Mouse (Mus musculus): Measurements from ENCODE around the gene Card9.
A peak's percentile ranks its signal among the peaks of the same experiment; 100 is the strongest.
"Not testable (repeated sequence)": the region's sequence is repeated elsewhere in the genome, so short reads cannot be mapped to it uniquely, and the experiment has no call there.

Card9 gene

DNA sequence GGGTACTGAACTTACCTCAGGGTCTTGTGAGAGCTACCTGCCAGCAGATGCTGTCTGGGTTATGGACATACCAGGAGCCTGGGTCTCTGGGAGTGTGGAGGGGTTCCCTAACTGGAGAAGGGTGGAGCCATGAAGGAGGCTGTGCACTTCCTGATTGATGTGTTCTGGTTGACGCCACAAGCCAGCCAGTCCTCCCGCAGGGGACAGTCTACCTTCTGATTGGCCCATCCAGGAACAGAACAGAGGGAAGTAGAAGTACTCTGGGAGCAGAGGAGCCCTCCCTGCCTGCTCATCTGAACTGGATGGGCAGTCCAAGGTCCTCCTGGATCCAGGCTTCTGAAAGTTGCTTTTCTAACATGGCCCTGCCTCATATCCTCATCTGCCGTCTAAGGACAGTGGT is at the start of gene Card9:
Card9 (minus strand) TSS at position 147 of the 400 bp plus-strand sequence.
- no peak for DNase-seq

DNA sequence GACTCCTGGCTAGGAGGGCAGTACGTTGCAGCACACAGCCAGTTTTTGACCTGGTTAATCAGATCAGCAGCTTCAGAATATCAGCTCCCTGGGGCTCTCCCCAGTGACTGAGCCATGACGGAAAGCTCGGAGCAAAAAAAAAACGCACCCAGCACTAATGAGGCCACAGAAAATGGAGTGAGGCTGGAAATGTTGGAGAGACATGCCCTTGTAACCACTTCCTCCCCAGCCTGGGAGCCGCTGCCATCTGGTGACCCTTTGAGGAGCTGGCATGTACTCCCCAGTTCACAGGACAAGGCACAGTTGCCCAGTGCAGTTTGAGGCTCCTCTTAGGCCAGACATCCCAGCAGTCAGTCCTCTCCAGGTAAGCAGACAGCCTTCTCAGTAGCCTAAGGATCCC is 49.4 kb upstream of the Card9 start:
- DNase-seq = no peak

GRCm38 (mm10) chr2:26409362-26409761 is 48.6 kb upstream of the Card9 start:
- no peak for DNase-seq

DNA sequence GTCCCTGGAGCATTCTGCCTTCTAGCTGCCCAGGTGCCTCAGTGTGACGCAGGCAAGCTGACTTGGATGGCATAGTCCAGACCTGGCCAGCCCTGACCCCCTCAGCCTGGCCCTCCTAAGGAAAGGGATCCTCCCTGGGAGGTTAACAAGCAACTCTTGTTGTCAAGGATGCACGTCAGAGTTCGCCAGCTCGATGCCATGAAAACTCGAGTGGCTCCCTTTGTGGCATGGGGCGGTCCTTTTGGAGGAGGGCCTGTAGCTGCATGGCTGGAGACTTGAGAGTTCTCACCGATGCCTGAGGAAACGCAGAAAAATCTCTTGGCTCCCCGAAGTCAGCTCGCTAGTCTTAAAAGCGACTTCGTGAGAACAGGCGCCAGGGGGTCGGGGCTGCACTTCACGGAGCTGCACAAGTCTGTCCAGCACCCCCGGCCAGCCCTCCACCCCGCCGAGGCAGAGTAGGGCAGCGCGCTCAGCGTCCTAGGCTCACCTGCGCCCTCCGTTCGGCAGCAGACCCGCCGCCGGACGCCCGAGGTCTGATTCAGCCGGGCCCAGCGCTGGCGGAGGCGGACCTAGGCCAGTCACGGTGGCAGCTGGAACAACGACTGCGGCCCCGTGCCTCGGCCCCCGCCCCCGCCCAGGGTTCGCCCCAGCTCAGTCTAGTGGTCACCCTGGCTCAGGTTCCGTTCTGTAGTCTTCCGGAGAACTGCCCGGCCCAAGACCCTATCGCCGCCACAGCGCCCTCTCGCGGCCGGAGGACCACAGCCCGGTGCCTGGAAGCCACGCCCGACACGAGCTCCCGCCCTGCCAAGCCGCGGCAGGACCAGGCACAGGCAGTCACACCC is 48.0 kb upstream of the Card9 start, which contains the start of gene Inpp5e:
Inpp5e (minus strand) TSS at position 689 of the 842 bp plus-strand sequence.
- peak; percentile 99 for DNase-seq

DNA sequence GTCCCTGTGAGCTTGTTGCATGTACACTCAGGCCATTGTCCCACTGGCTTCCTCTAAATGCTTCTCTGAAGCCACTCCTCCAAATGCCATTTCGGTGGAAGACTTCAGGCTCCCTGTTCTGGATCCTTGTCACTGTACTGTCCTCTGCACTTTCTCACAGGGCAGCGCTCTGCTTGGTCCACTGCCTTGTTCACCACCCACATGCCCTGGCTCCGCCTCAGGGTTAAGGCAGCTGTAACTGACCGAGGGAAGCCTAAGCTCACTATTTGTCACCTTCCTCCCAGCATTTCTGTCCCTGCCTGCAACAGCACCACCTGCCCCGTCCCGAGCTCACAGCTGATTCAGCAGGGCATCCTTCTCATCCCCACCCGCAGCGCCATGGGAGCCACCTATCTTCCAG is 42.6 kb upstream of the Card9 start:
- no peak for DNase-seq

DNA sequence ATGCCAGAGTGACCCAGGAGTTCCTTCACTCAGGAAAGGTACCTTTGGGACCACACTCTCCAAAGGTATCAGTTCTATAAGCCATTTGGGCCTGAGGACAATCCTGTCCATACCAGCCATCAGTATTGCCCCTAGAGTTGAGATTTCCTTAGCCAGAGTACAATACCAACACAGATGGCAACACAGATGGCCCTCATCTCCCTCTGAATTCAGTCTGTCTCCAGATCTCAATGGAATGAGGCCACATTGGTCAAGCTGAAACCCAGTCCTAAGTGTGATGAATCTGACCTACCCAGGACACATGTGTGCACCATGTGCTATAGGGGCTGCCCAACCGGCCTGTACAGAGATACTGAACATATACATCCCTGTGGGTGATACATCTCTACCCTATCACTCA is 41.5 kb upstream of the Card9 start:
- no peak for DNase-seq

GRCm38 (mm10) chr2:26401023-26401422 is 40.3 kb upstream of the Card9 start:
- DNase-seq = no peak

DNA sequence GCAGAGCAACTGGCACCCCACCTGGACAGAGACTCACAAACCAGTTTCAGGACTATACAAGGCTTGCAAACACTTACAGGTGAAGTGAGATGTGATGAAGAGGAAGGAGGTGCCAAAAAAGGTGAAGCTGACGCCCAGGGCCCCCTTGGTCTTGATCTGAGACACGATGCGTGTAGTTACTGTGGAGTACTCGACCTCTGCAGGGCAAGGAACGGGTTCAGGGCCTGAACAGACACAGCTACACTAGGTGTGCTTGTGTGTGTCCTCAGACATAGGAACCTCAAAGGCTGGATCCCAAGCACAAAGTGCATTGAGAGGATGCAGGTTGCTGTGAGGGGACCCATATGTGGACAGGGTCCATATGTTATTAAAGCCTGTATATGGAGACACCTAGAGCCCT is 39.6 kb upstream of the Card9 start:
- no peak for DNase-seq

DNA sequence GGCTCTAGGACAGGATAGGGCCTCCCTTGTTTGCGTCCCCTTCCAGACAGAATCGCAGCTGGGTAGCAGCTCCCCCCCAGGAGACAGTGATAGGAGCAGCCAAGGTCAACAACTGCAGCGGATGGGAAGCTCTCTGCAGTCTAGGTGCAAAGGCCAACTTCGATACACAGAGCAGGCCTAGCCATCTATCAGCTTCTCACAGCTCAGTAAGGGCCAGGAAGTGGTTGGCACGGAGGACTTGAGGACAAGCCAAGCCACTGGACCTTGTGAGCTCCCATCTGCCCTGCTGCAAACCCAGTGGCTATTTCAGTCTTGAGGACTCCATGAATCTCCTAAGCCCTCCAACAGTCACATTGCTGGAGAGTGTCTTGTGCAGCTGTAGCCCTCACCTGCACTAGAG is 38.9 kb upstream of the Card9 start:
- DNase-seq = no peak

- no peak for DNase-seq
Measured at GRCm38 (mm10) chr2:26398978-26399377, 38.3 kb upstream of the Card9 start.

GRCm38 (mm10) chr2:26391617-26392016 is 30.9 kb upstream of the Card9 start:
- no peak for DNase-seq

GRCm38 (mm10) chr2:26390954-26391353 is 30.2 kb upstream of the Card9 start:
- DNase-seq = no peak

DNA sequence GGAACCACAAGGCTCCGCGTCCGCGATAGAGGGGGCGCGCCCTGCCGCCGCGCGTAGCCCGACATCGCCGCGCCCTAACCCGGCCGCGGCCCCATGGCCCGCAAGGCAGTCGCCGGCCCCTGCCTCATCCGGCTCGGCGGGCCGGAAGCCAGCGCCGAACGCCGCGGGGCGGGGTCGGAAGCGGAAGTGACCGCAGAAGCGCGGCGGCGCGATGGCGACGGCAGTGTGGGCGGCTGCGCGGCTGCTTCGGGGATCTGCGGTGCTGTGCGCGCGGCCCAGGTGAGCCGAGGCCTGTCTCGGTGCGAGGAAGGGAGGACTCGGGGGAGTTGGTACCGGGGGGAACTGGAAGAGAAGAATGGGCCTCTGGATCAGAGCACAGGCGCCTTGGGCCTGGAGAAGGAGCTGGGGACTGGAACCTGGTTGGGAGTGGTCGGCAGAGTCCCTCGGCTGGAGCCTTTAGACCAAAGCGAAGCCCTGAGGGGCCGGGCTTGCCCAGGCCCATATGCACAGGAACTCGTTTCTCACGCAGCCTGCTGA is 28.5 kb upstream of the Card9 start, which contains the start of the genes Entr1 and Pmpca:
Entr1 (minus strand) TSS at position 163 of the 537 bp plus-strand sequence.
Pmpca (plus strand) TSS at position 186 of the 537 bp plus-strand sequence.
- DNase-seq = peak; percentile 87

DNA sequence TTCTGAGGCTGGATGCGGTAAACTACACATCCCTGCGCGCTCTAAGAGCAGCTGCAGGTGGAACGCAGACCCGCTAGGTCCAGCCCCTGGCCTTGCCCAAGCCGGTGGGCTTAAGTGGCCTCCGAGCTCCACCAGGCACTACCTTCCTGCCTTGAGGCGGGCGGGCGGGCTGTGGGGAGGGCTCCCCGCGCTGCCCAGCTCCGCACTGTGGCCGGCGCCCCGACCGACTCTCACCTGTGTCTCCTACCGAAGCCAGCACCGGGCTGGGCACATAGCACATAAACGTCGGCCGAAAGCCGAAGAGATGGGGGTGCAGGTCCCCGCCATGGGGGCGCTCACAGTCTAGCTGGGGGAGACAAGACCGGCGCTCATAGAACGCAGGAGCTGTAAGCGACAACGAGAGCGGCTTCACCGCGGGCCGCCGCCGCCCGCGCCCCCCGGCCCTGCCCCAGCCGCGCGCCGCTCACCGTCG is 28.0 kb upstream of the Card9 start:
- DNase-seq = no peak

GRCm38 (mm10) chr2:26387713-26388112 is 27.0 kb upstream of the Card9 start:
- no peak for DNase-seq

DNA sequence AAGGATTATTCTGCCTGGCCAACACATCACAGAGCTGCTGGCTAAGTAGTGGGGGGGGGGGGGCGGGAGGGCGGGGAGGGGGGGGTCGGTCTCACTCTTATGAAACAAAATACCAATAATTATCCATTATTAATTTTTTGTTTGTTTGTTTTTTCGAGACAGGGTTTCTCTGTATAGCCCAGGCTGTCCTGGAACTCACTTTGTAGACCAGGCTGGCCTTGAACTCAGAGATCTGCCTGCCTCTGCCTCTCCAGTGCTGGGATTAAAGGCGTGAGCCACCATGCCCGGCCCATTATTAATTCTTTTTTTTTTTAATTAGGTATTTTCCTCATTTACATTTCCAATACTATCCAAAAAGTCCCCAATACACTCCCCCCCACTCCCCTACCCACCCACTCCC is 20.2 kb upstream of the Card9 start:
- DNase-seq = not testable (repeated sequence)

- peak; percentile 83 for DNase-seq
Measured at GRCm38 (mm10) chr2:26380131-26380771, 19.5 kb upstream of the Card9 start, which contains the start of gene Snapc4. Gene Snapc4, minus strand, starts transcription at chr2:26380653.

GRCm38 (mm10) chr2:26372396-26372795 is 11.7 kb upstream of the Card9 start:
- DNase-seq = no peak

GRCm38 (mm10) chr2:26368572-26368971 is 7.9 kb upstream of the Card9 start:
- no peak for DNase-seq

DNA sequence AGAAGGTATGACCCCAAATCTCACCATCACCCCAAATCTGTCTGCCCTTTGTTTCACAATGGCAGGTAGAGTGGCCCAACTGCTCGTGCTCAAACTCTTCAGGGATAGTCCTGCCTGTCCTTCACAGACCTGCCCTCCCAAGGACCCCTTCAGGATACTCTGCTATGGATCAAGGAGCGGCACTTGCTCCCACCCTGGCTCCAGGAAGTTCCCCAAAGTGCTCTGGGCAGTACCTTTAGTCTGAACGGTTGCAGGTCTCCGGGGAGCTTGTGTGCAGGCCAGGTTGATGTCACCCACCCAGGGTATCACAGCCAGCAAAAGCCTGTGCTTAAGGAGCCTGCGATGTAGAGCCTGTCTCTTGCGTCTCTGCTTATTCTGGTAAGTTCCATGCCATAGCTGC is 7.2 kb upstream of the Card9 start:
- no peak for DNase-seq

- DNase-seq = peak; percentile 60
Measured at GRCm38 (mm10) chr2:26364738-26365465, 4.2 kb upstream of the Card9 start.

DNA sequence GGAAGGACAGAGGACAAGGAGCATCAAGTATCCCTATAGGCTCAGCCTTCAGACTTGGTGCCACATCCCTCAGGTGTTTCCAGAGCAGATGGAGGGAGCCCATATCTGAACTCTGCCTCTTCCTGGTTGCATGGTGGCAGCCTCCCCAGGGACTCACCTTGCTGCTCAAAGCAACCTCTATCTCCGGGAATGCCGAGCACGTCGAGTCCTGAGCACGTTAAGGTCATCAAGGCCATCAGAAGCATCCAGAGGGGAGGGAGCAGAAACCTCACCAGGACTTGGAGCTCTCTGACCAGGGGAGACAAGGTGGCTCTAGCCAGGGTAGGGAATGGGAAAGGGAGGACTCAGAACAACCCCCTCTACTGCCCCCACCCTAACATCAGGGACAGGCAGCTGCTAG is 2.8 kb upstream of the Card9 start:
- DNase-seq = no peak

DNA sequence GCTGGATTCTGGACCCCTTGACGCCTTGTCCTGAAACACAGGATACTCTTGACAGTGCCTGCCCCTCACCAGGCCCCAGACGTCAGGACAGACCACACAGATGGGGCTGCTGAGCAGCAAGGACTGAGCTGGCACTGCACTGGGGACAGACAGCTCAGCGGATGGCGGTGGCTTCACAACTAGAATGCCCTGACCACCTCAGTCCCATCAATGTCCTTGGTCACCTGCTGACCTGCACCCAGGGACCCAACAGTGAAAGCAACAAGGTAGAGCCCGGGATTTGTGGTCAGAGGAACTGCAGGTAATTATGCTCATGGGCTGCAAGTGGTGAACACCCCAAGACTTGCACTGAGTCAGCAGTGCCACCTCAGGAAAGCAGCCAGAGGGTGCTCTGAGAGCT is 2.3 kb upstream of the Card9 start:
- DNase-seq = no peak

Data from right cerebral cortex, postnatal 4 days (tissue).